Comparison of ENCODE assay signal across 8 mouse cellular contexts in the genomic region with DNA sequence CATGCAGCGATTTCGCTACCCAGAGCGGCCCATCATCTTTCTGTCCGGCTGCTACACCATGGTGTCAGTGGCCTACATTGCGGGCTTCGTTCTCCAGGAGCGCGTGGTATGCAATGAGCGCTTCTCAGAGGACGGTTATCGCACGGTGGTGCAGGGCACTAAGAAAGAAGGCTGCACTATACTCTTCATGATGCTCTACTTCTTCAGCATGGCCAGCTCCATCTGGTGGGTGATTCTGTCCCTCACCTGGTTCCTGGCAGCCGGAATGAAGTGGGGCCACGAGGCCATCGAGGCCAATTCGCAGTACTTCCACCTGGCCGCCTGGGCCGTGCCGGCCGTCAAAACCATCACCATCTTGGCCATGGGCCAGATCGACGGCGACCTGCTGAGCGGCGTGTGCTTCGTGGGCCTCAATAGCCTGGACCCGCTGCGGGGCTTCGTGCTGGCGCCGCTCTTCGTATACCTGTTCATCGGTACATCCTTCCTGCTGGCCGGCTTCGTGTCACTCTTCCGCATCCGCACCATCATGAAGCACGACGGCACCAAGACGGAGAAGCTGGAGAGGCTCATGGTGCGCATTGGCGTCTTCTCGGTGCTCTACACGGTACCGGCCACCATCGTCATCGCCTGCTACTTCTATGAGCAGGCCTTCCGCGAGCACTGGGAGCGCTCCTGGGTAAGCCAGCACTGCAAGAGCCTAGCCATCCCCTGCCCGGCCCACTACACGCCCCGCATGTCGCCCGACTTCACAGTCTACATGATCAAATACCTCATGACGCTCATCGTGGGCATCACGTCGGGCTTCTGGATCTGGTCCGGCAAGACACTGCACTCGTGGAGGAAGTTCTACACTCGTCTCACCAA. TPM values are rescaled to one million over a fixed set of nuclear protein-coding genes. Genes with fewer than 3 reads are reported as not detected.
DNase-seq lines count a peak whose midpoint lies in the region; ATAC-seq and TF ChIP-seq lines count a peak whose summit lies in the region.

No protein-coding gene starts in this region.

- H3K36me3 ChIP-seq in liver, adult 2 months (ENCODE audit: control insufficient read depth, insufficient read depth, low read length), result no peaks in the 10 kb centered on the region
- H3K36me3 ChIP-seq in neural tube, embryonic 14.5 days (ENCODE audit: control insufficient read depth, insufficient read depth, low read length), result no peaks in the 10 kb centered on the region

- H3K9me3 ChIP-seq in neural tube, embryonic 14.5 days (ENCODE audit: control insufficient read depth, low read length), result no peaks in the 10 kb centered on the region

- H3K4me2 ChIP-seq in neural tube, embryonic 14.5 days (ENCODE audit: low read depth, low read length), result peak overlapping the region; percentile 82

- intact Hi-C loops in heart, postnatal 10 days (cut with DNase I), result loop anchor here (2.0 to 5.0 kb wide), 2 partner anchors 27 to 37 kb away; a partner anchor contains a TSS

- ATAC-seq in neural tube, embryonic 14.5 days (ENCODE audit: low read depth), result no peak

- no peaks in the 10 kb centered on the region; the same call in 1 of the 2 replicates for H3K79me2 ChIP-seq in liver, adult 2 months (ENCODE audit: control insufficient read depth, insufficient read depth, low read length)

- no peak overlapping the region for H3K27ac ChIP-seq in liver, adult 2 months (replicated peaks; ENCODE audit: insufficient read depth, low read depth, low read length)
- peak overlapping the region; percentile 88 for H3K27ac ChIP-seq in neural tube, embryonic 14.5 days (ENCODE audit: low read depth, low read length)

- no peak for TF ChIP-seq CTCF in liver, adult 2 months (IDR thresholded peaks at IDR 0.05; ENCODE audit: low read depth, low read length)

- WGBS in liver, adult 2 months, result 6% methylated on average over 62 of the region's 62 CpGs
- WGBS in neural tube, embryonic 14.5 days, result under 1% methylated on average over 62 of the region's 62 CpGs

- no peak for TF ChIP-seq POLR2A in liver, adult 2 months (IDR thresholded peaks at IDR 0.05; ENCODE audit: extremely low read depth, insufficient read depth, low read length)

- H3K4me1 ChIP-seq in liver, adult 2 months (ENCODE audit: control insufficient read depth, insufficient read depth, low read length), result peaks cover 4% of the 10 kb centered on the region; the same call in 1 of the 2 replicates
- H3K4me1 ChIP-seq in neural tube, embryonic 14.5 days (ENCODE audit: control insufficient read depth, insufficient read depth, low read length), result peaks cover 3% of the 10 kb centered on the region; the same call in 1 of the 2 replicates

- H3K9ac ChIP-seq in liver, adult 2 months (ENCODE audit: low read depth, low read length), result no peak overlapping the region
- H3K9ac ChIP-seq in neural tube, embryonic 14.5 days (replicated peaks; ENCODE audit: low read depth, low read length), result peak overlapping the region; percentile 77

- DNase-seq in layer of hippocampus, postnatal 10 days (ENCODE audit: low spot score in 2 of 2), result peak; percentile 28 to 31
- no peak for DNase-seq in layer of hippocampus, adult 18-20 months (ENCODE audit: low spot score in 2 of 2)
- peak; percentile 69 for DNase-seq in embryo, embryonic 10.5 days (ENCODE audit: low spot score)
- DNase-seq in heart, postnatal 10 days, result peak; percentile 48 to 56
- no peak for DNase-seq in liver, adult 2 months (ENCODE audit: extremely low read depth, low read depth, low spot score)
- no peak for DNase-seq in left cerebral cortex, adult 18-20 months (ENCODE audit: low spot score in 2 of 2)
- DNase-seq in gastrocnemius, adult 8-10 months (ENCODE audit: low spot score in 2 of 2), result no peak

- H3K4me3 ChIP-seq in liver, adult 2 months (ENCODE audit: insufficient read depth, low read depth, low read length), result 0 out of 2 replicates have a peak overlapping the region, but pooled peaks have one; percentile 54
- H3K4me3 ChIP-seq in neural tube, embryonic 14.5 days (ENCODE audit: low read depth, low read length), result peak overlapping the region; percentile 64

- H3K27me3 ChIP-seq in liver, adult 2 months (ENCODE audit: control insufficient read depth, insufficient read depth, low read length), result peaks cover 26% of the 10 kb centered on the region
- no peaks in the 10 kb centered on the region for H3K27me3 ChIP-seq in neural tube, embryonic 14.5 days (ENCODE audit: control insufficient read depth, insufficient read depth, low read length)

RNA-seq across cellular contexts. Expression of a gene that starts 1.6 kb away (rescaled TPM):
- 10 to 100 TPM in 1 of 2 experiments, 1 to 10 TPM in 1; 9.3 to 10.2 TPM for total RNA-seq in layer of hippocampus, postnatal 10 days (2021)
- 1 to 10 TPM; 7.3 to 7.5 TPM for total RNA-seq in layer of hippocampus, adult 18-20 months (2021)
- 10 to 100 TPM; 11.1 to 15.7 TPM for total RNA-seq in heart, postnatal 10 days (2021)
- total RNA-seq in liver, adult 2 months (2014; rRNA removed), result 0.07 and 0.09 TPM in 2 replicates
- 0.19 and 0.24 TPM in 2 replicates for polyA plus RNA-seq in liver, adult 2 months (2012; rRNA removed)
- 6.5 and 10.5 TPM in 2 replicates for polyA plus RNA-seq in neural tube, embryonic 14.5 days (2014; fragmentation: Nextera tagmentation; extraction: Ambion mirVana)
- 1 to 10 TPM; 9.4 to 9.7 TPM for total RNA-seq in left cerebral cortex, adult 18-20 months (2021)
- 1 to 10 TPM in 3 of 4 experiments, under 1 TPM in 1; 0.75 to 1.3 (median 1.1) TPM for total RNA-seq in gastrocnemius, adult 8-10 months (2022)

RNA-seq across cellular contexts. Expression of a gene that starts 26.5 kb away (rescaled TPM):
- 1 to 10 TPM; 6.0 to 7.1 TPM for total RNA-seq in layer of hippocampus, postnatal 10 days (2021)
- total RNA-seq in layer of hippocampus, adult 18-20 months (2021), result 1 to 10 TPM; 2.5 to 3.8 TPM
- 1 to 10 TPM; 1.7 to 2.8 TPM for total RNA-seq in heart, postnatal 10 days (2021)
- not detected in 2 replicates for total RNA-seq in liver, adult 2 months (2014; rRNA removed)
- not detected in 2 replicates for polyA plus RNA-seq in liver, adult 2 months (2012; rRNA removed)
- 6.6 and 6.9 TPM in 2 replicates for polyA plus RNA-seq in neural tube, embryonic 14.5 days (2014; fragmentation: Nextera tagmentation; extraction: Ambion mirVana)
- total RNA-seq in left cerebral cortex, adult 18-20 months (2021), result 1 to 10 TPM; 3.7 to 5.4 TPM
- under 1 TPM in 1 of 4 experiments, not detected in 3; 0.80 TPM for total RNA-seq in gastrocnemius, adult 8-10 months (2022)

RNA-seq across cellular contexts. Expression of a gene that starts 49.6 kb away (rescaled TPM):
- 10 to 100 TPM; 47.0 to 51.1 TPM for total RNA-seq in layer of hippocampus, postnatal 10 days (2021)
- total RNA-seq in layer of hippocampus, adult 18-20 months (2021), result 10 to 100 TPM; 47.5 to 48.8 TPM
- total RNA-seq in heart, postnatal 10 days (2021), result 10 to 100 TPM; 25.2 to 28.2 TPM
- total RNA-seq in liver, adult 2 months (2014; rRNA removed), result 9.2 TPM in 2 replicates
- polyA plus RNA-seq in liver, adult 2 months (2012; rRNA removed), result 5.1 and 6.0 TPM in 2 replicates
- polyA plus RNA-seq in neural tube, embryonic 14.5 days (2014; fragmentation: Nextera tagmentation; extraction: Ambion mirVana), result 57.8 and 83.7 TPM in 2 replicates
- total RNA-seq in left cerebral cortex, adult 18-20 months (2021), result 10 to 100 TPM; 50.8 to 52.0 TPM
- total RNA-seq in gastrocnemius, adult 8-10 months (2022), result 10 to 100 TPM; 17.7 to 24.0 (median 22.8) TPM

RNA-seq across cellular contexts. Expression of a gene that starts 57.7 kb away (rescaled TPM):
- not detected for total RNA-seq in layer of hippocampus, postnatal 10 days (2021)
- total RNA-seq in layer of hippocampus, adult 18-20 months (2021), result not detected
- total RNA-seq in heart, postnatal 10 days (2021), result under 1 TPM in 1 of 2 experiments, not detected in 1; 0.05 TPM
- total RNA-seq in liver, adult 2 months (2014; rRNA removed), result not detected in 2 replicates
- polyA plus RNA-seq in liver, adult 2 months (2012; rRNA removed), result not detected in 2 replicates
- 0.11 and 0.12 TPM in 2 replicates for polyA plus RNA-seq in neural tube, embryonic 14.5 days (2014; fragmentation: Nextera tagmentation; extraction: Ambion mirVana)
- not detected for total RNA-seq in left cerebral cortex, adult 18-20 months (2021)
- total RNA-seq in gastrocnemius, adult 8-10 months (2022), result not detected

Comparison
In these comparisons a context has a peak if more than half of its experiments do, and no peak if none do; other contexts are left out.
1. DNase-seq: peak in layer of hippocampus, postnatal 10 days (2 of 2), embryo, embryonic 10.5 days (single experiment) and heart, postnatal 10 days (2 of 2); none in layer of hippocampus, adult 18-20 months (0 of 2), liver, adult 2 months (single experiment), left cerebral cortex, adult 18-20 months (0 of 2) and gastrocnemius, adult 8-10 months (0 of 2).